Mouse (Mus musculus) MEL (cell line): ENCODE measurements around the gene Dgke. TPM values are rescaled to one million over a fixed set of nuclear protein-coding genes. Genes with fewer than 3 reads are reported as not detected.

Experiments
- DNase-seq: peaks from one replicate; pipeline ENCODE4 v3.0.0; 2011; ENCODE audit warnings: low read depth, low spot score
- H3K27ac ChIP-seq: 2 replicates; pipeline ENCODE4 v1.5.1; 2012; ENCODE audit warnings: low read depth, mild to moderate bottlenecking, control low read depth, low read length, moderate library complexity; ENCODE audit not compliant: control insufficient read depth
- H3K27me3 ChIP-seq, 2 experiments: fragments of 150-350 bp in 1 of 2; sonication (generic) in 1 of 2; 2 replicates each; pipeline ENCODE4 v1.6.1; 2012; ENCODE audit warnings: low read length in 2 of 2, mild to moderate bottlenecking in 2 of 2, improper control_type of control experiment in 1 of 2, moderate library complexity in 1 of 2; ENCODE audit not compliant: insufficient read depth in 2 of 2, control insufficient read depth in 1 of 2
- H3K36me3 ChIP-seq, 2 experiments: 2 replicates each; pipeline ENCODE4 v1.6.1; 2012 to 2014; ENCODE audit warnings: low read length in 2 of 2, improper control_type of control experiment in 1 of 2, inconsistent platforms in 1 of 2, mild to moderate bottlenecking in 1 of 2; ENCODE audit not compliant: insufficient read depth in 2 of 2, control insufficient read depth in 1 of 2
- H3K4me1 ChIP-seq, 2 experiments: fragments of 150-350 bp in 1 of 2; sonication (generic) in 1 of 2; 2 replicates each; pipeline ENCODE4 v1.6.1; 2012; ENCODE audit warnings: low read length in 2 of 2, improper control_type of control experiment in 1 of 2, mild to moderate bottlenecking in 1 of 2; ENCODE audit not compliant: insufficient read depth in 2 of 2, control insufficient read depth in 1 of 2
- H3K4me3 ChIP-seq, 2 experiments: fragments of 150-350 bp in 1 of 2; sonication (generic) in 1 of 2; 2 replicates each; pipeline ENCODE4 v1.5.1; 2012; ENCODE audit warnings: low read depth in 2 of 2, low read length in 2 of 2, mild to moderate bottlenecking in 2 of 2, moderate library complexity in 2 of 2, control low read depth in 1 of 2, improper control_type of control experiment in 1 of 2; ENCODE audit not compliant: control insufficient read depth in 1 of 2, insufficient read depth in 1 of 2
- H3K79me2 ChIP-seq: 2 replicates; pipeline ENCODE4 v1.6.1; 2012; ENCODE audit warnings: mild to moderate bottlenecking, low read length, moderate library complexity; ENCODE audit not compliant: control insufficient read depth, poor library complexity, insufficient read depth
- H3K9ac ChIP-seq: 2 replicates; pipeline ENCODE4 v1.6.1; 2012; ENCODE audit warnings: low read depth, mild to moderate bottlenecking, control low read depth, low read length, moderate library complexity; ENCODE audit not compliant: control insufficient read depth, poor library complexity, severe bottlenecking
- H3K9me3 ChIP-seq: fragments of 150-350 bp; sonication (generic); replicated peaks from 2 replicates; pipeline ENCODE4 v1.6.1; 2012; ENCODE audit warnings: mild to moderate bottlenecking, low read length, improper control_type of control experiment, moderate library complexity; ENCODE audit not compliant: insufficient read depth
- BHLHE40 ChIP-seq: IDR thresholded peaks from 2 replicates; pipeline ENCODE4 v1.6.1; 2012; ENCODE audit warnings: low read depth, mild to moderate bottlenecking, inconsistent platforms, low read length, improper control_type of control experiment, borderline replicate concordance
- CHD2 ChIP-seq: IDR thresholded peaks from 2 replicates; pipeline ENCODE4 v1.6.1; 2011; ENCODE audit warnings: low read length, improper control_type of control experiment
- E2F4 ChIP-seq: IDR thresholded peaks from 2 replicates; pipeline ENCODE4 v1.6.1; 2011; ENCODE audit warnings: low read depth, low read length, improper control_type of control experiment, borderline replicate concordance
- EP300 ChIP-seq, 2 experiments: IDR thresholded peaks; 2 replicates each; pipeline ENCODE4 v1.6.1; 2011; ENCODE audit warnings: improper control_type of control experiment in 2 of 2, low read length in 2 of 2, low read depth in 1 of 2, mild to moderate bottlenecking in 1 of 2
- HCFC1 ChIP-seq: IDR thresholded peaks from 2 replicates; pipeline ENCODE4 v1.6.1; 2012; ENCODE audit warnings: low read depth, mild to moderate bottlenecking, inconsistent platforms, low read length, improper control_type of control experiment, moderate library complexity
- JUND ChIP-seq: IDR thresholded peaks from 2 replicates; pipeline ENCODE4 v1.6.1; 2011; ENCODE audit warnings: low read depth, mild to moderate bottlenecking, improper control_type of control experiment, low read length
- KAT2A ChIP-seq: conservative IDR thresholded peaks from 2 replicates; pipeline ENCODE4 v1.6.1; 2012; ENCODE audit warnings: low read depth, low read length, improper control_type of control experiment, inconsistent platforms
- MAX ChIP-seq: IDR thresholded peaks from 2 replicates; pipeline ENCODE4 v1.6.1; 2011; ENCODE audit warnings: low read length, improper control_type of control experiment
- MEF2A ChIP-seq: IDR thresholded peaks from 2 replicates; pipeline ENCODE4 v1.6.1; 2014; ENCODE audit warnings: low read depth, mild to moderate bottlenecking, inconsistent platforms, low read length, improper control_type of control experiment; ENCODE audit not compliant: poor library complexity, insufficient replicate concordance, severe bottlenecking; ENCODE audit errors: extremely low read depth
- NELFE ChIP-seq: IDR thresholded peaks from 2 replicates; pipeline ENCODE4 v1.6.1; 2011; ENCODE audit warnings: low read depth, low read length, improper control_type of control experiment
- RCOR1 ChIP-seq: IDR thresholded peaks from 2 replicates; pipeline ENCODE4 v1.6.1; 2012; ENCODE audit warnings: low read depth, mild to moderate bottlenecking, inconsistent platforms, low read length, improper control_type of control experiment
- SIN3A ChIP-seq: IDR thresholded peaks from 2 replicates; pipeline ENCODE4 v1.6.1; 2012; ENCODE audit warnings: low read length, improper control_type of control experiment, inconsistent platforms
- SMC3 ChIP-seq: IDR thresholded peaks from 2 replicates; pipeline ENCODE4 v1.6.1; 2011; ENCODE audit warnings: low read depth, low read length, improper control_type of control experiment
- TAL1 ChIP-seq: IDR thresholded peaks from 2 replicates; pipeline ENCODE4 v1.6.1; 2012; ENCODE audit warnings: mild to moderate bottlenecking, inconsistent platforms, low read length, moderate library complexity, mixed read lengths
- TBP ChIP-seq: IDR thresholded peaks from 2 replicates; pipeline ENCODE4 v1.8.0; 2011; ENCODE audit warnings: low read depth, low read length, improper control_type of control experiment
- TCF12 ChIP-seq: IDR thresholded peaks from 2 replicates; pipeline ENCODE4 v1.6.1; 2014; ENCODE audit warnings: low read depth, mild to moderate bottlenecking, inconsistent platforms, low read length, improper control_type of control experiment, moderate library complexity
- USF2 ChIP-seq, 2 experiments: IDR thresholded peaks; 2 replicates each; pipeline ENCODE4 v1.6.1; 2011 to 2012; ENCODE audit warnings: improper control_type of control experiment in 2 of 2, low read length in 2 of 2, borderline replicate concordance in 1 of 2, inconsistent platforms in 1 of 2, low read depth in 1 of 2, mild to moderate bottlenecking in 1 of 2; ENCODE audit not compliant: insufficient read depth in 1 of 2
- ZC3H11A ChIP-seq: IDR thresholded peaks from 2 replicates; pipeline ENCODE4 v1.6.1; 2012; ENCODE audit warnings: low read depth, mild to moderate bottlenecking, inconsistent platforms, low read length, improper control_type of control experiment
- polyA plus RNA-seq, 2 experiments: library from polyadenylated mRNA; stranded (reverse) in 1 of 2; unstranded in 1 of 2; fragments of >175 nt in 1 of 2; fragments of >200 nt in 1 of 2; gene quantifications; 2 replicates each; pipeline versions ENCODE4 v1.2.1 to v1.2.4; 2012; ENCODE audit warnings: low replicate concordance in 2 of 2, low read depth in 1 of 2; ENCODE audit not compliant: insufficient read length in 2 of 2, insufficient read depth in 1 of 2, missing spikeins in 1 of 2
- total RNA-seq: library from RNA; depleted of rRNA; stranded (reverse); fragments of 300-350 nt; gene quantifications from 2 replicates; pipeline ENCODE4 v1.2.3, GENCODE M21; 2012

The Dgke gene
- total and polyA plus RNA-seq, 3 experiments, result 5.2 to 6.4 TPM; not detected in 1

DNA sequence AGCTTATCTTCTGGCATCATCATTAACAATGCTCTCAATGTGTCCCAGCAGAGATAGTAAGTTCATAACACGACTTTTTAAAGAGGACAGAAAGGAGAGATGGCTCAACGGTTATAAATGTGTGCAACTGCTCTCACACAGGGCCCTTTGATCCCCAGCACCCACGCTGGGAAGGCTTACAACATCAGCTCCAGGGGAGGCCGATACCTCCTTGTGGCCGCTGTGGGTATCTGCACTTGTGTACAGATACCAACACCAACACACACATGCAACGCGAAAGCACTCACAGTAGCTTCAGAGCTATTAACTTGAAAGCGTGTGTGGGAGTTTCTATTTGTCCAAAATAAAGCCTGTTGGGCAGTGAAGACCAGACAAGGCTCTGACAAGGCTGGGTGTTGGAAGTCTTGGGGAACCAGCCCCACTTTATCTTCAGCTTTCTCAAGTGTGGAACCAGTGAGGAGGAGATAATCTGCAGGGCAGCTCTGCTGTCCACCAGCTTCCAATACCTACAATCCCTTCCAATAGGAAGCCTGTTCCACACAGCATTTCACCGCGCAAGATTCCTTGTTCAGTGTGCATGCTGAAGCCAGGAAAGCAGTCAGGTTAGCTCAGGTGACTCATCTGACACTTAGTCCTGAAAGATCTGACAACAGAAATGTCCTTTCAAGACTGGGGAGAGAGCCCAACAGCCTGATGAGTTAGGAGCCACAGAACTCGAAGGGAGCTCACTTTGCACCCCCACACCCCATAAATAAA, 8.0 kb downstream of the Dgke start (continued):
- TF ChIP-seq KAT2A (no peak), NELFE (no peak), USF2 (IDR thresholded peaks at IDR 0.05; ENCODE audit: borderline replicate concordance in 1 of 2, insufficient read depth in 1 of 2, low read depth in 1 of 2, low read length in 2 of 2) (no peak)

DNA sequence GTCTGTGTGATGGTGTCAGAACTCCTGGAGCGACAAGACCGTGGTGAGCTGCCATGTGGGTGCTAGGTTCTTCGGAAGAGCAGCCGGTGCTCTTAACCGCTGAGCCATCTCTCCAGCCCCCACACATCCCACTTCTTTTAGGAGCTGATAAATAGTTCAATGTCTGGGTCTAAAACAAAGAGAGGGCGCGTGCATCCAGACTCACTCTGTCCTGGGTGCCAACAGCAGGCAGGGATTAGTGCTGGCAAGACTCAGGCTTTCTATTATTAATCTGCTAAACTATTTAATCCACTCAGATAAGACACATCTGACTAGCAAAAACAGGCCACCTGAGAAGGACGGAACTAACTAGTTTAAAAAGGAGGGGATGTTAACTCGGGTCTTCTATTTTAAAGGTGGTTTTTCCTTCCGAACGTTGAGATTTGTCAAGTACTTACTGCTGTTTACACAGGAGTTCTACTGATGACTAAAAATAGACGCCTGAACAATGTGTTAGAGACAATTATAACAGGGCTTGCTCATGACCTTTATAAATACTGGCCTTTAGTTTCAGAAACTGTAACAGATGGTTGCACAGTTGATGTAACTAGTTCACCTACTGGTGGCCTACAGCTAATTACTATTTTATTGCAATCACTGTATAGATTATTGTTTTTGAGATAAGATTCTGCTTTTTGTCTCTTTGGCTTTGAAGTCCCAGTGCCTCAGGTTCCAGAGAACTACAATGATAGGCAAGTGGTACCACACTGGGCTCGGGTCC, 10.5 kb downstream of the Dgke start:
- peaks cover 22% of the 10 kb centered on the region for H3K79me2 ChIP-seq
- TF ChIP-seq E2F4, result no peak
- no peak for TF ChIP-seq TBP
- no peak for TF ChIP-seq SMC3
- TF ChIP-seq HCFC1, result no peak
- TF ChIP-seq MEF2A, result no peak
- no peak for TF ChIP-seq RCOR1
- TF ChIP-seq ZC3H11A, result no peak
- TF ChIP-seq JUND, result no peak
- TF ChIP-seq EP300 (IDR thresholded peaks at IDR 0.05; ENCODE audit: low read depth in 1 of 2, low read length in 2 of 2), result no peak
- no peak for TF ChIP-seq TCF12
- TF ChIP-seq, all 39 proteins: peak for 0
- Histone ChIP-seq H3K36me3 (peaks cover 8 to 15% of the 10 kb centered on the region in 2 experiments), H3K27me3 (no peaks in the 10 kb centered on the region), H3K9ac (no peak overlapping the region), H3K4me1 (peaks cover 5% of the 10 kb centered on the region in 2 experiments; a peak in 3 of 4 replicates), H3K4me3 (no peak overlapping the region), H3K27ac (no peak overlapping the region), H3K9me3 (no peaks in the 10 kb centered on the region)
- DNase-seq, result no peak

DNA sequence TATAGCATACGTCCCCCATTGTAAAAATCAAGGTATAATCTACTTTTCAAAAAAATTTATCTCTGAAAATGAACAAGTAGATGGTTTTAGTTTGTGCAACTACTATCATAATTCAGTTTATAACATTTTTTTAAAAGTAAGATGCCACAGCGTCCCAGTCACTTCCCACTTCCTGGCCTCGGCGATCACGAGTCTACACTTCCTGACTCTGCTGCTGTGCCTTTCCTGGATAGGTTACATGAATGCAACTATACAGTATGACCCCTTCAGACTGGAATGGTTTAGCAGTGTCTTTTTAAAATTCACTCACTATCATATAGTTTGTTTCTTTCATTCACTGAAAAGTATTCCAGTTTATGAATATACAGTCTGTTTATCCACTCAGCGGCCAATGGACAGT, 14.9 kb downstream of the Dgke start:
- no peaks in the 10 kb centered on the region for H3K9me3 ChIP-seq
- H3K4me3 ChIP-seq, result no peak overlapping the region
- H3K27ac ChIP-seq, result no peak overlapping the region
- no peak overlapping the region for H3K9ac ChIP-seq
- DNase-seq, result no peak
- no peaks in the 10 kb centered on the region for H3K4me1 ChIP-seq
- TF ChIP-seq NELFE, result no peak
- no peak for TF ChIP-seq CHD2
- TF ChIP-seq MAX, result no peak
- no peak for TF ChIP-seq ZC3H11A
- no peak for TF ChIP-seq TCF12
- no peak for TF ChIP-seq BHLHE40
- TF ChIP-seq SIN3A, result no peak
- no peak for TF ChIP-seq TAL1
- no peaks in the 10 kb centered on the region for H3K27me3 ChIP-seq
- no peaks in the 10 kb centered on the region for H3K79me2 ChIP-seq
- H3K36me3 ChIP-seq, result peaks cover 0 to 18% of the 10 kb centered on the region in 2 experiments; a peak in 2 of 4 replicates
